Mouse (Mus musculus): ENCODE results near the gene Nsun4.

GRCm38 (mm10) chr4:116017902-116018746 is 35.6 kb downstream of the Nsun4 start, which contains the start of gene Faah:
- TF ChIP-seq TCF12 (IDR thresholded peaks at IDR 0.05; ENCODE audit: insufficient read depth, poor library complexity, severe bottlenecking) (no peak), POLR2A (IDR thresholded peaks at IDR 0.05; ENCODE audit: insufficient read length, low read depth) (no peak), MYOD1 (IDR thresholded peaks at IDR 0.05; ENCODE audit: control insufficient read depth in 1 of 3, insufficient read length in 2 of 3, low read depth in 2 of 3) (no peak), TCF3 (IDR thresholded peaks at IDR 0.05; ENCODE audit: insufficient read length, low read depth) (no peak), E2F4 (IDR thresholded peaks at IDR 0.05; ENCODE audit: insufficient read depth) (no peak), MYOG (IDR thresholded peaks at IDR 0.05; ENCODE audit: control insufficient read depth in 1 of 3, insufficient read depth in 1 of 3, insufficient read length in 2 of 3, low read depth in 2 of 3) (no peak), MAX (IDR thresholded peaks at IDR 0.05; ENCODE audit: low read depth) (no peak)
